Mouse (Mus musculus) liver, adult (tissue): ENCODE measurements around the gene Fam49a.

Source experiments
- GATA4 ChIP-seq: IDR thresholded peaks from 2 replicates; pipeline ENCODE4 v1.6.1; 2014; ENCODE audit warnings: mild to moderate bottlenecking, low read length; ENCODE audit not compliant: insufficient replicate concordance

Fam49a gene

DNA sequence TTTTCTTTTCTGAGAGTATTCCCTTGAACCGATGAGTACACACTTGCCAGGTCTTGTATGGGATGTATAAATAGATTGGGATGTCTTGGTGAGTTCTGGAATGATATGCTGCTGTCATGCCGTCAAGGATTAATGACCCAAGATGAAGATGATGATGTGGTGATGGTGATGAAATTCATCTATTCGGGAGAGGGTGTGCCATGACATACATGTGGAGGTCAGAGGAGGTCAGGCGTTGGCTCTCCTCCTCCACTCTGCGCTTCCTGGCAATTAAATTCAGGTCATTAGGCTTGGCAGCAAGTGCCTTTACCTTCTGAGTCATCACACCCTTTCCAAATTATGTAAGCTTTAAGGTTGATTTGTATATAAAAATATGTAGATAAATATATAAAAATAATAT lies 95.0 kb downstream of the Fam49a start:
- no peak for TF ChIP-seq GATA4

GRCm38 (mm10) chr12:12359923-12360322 lies 98.0 kb downstream of the Fam49a start:
- TF ChIP-seq GATA4 = no peak

DNA sequence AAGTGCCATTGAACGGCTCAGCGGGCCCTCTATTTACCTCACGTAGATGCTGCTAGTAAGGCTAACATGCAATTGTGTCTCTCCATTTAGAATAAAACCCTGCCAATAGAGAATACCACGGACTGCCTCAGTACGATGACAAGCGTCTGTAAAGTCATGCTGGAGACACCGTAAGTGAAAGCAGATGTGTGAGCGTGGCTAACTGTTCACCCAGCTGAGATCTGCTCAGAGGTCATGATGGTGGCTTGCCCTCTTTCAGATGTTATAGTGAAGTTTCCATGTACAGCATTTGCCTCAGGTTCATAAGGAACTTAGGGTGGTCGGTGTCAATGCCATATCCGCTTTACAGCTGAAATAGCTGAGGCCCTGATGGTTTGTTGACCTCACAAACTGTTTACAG lies 100.4 kb downstream of the Fam49a start:
- no peak for TF ChIP-seq GATA4

GRCm38 (mm10) chr12:12364201-12364600 lies 102.3 kb downstream of the Fam49a start:
- TF ChIP-seq GATA4 = no peak

DNA sequence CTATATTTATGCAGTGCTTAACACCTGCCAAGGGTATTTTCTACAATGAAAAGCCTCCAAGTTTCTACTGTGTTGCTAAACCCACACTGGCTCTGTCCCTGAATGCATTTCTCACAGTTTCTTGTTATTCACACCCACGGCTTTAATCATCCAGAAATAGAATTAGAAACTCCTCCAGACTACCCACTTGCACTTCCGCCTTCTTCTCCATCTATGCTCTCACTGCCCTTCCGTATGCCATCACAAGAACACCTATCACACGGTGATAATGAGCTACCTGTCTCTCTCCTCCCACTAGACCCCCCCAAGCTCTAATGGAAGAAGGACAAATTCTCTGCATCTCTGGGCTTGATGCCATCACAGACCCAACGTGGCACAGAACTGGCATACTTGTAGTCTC lies 105.5 kb downstream of the Fam49a start:
- TF ChIP-seq GATA4 = no peak

DNA sequence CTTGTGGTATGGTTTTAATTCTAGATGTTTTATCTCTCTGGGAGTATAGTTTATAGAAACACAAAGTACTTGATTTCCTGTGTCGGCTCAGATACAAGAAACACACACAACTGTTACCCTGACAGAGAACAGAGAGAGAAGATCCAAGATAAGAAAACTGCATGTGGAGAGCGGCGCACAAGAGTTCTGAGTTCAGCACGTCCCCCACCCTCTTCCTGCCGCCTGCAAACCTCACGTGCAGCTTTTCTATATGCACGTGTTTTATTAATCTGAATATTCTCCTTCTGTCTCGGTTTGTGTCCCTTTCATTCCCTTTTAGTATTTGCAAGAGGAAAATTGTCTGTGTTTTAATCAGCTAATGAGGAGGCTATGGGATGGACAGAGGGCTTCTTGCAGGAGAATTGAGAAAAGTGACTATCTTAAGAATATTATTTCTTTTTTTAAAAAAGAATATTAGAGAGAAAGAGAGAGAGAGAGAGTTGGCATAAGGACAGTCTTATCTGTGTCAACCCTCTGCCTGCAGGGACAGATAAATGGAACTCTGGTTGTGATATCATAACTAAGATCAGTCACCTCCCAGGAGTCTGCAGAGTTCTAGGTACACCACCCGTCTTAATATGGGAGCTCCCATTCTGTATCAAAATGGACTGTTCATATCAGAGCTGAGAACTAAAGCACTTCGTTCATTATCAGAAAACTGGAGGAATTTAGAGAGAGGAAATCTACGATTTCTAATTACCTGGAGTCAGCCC lies 111.3 kb downstream of the Fam49a start:
- no peak for TF ChIP-seq GATA4

GRCm38 (mm10) chr12:12379056-12379455 lies 117.1 kb downstream of the Fam49a start:
- TF ChIP-seq GATA4 = no peak

DNA sequence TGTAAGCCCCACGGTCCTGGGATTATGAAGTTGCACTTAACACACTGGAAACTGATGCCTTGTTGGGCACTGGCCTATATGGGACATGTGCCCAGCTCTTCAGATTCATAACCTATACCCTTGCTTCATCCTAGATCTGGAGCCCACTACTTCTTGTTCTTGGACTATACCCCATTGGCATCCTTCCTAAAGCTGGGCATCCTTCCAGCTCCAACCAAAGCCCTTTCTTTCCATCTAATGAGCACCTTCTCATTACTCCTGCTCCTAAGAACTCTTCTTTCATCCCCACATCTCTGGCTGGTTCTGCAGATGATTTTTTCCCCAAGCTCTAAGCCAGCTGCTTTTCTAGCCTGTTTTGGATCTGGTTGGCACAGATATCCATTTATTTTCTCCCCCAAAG lies 127.3 kb downstream of the Fam49a start:
- no peak for TF ChIP-seq GATA4

GRCm38 (mm10) chr12:12396224-12396623 lies 134.3 kb downstream of the Fam49a start:
- no peak for TF ChIP-seq GATA4

DNA sequence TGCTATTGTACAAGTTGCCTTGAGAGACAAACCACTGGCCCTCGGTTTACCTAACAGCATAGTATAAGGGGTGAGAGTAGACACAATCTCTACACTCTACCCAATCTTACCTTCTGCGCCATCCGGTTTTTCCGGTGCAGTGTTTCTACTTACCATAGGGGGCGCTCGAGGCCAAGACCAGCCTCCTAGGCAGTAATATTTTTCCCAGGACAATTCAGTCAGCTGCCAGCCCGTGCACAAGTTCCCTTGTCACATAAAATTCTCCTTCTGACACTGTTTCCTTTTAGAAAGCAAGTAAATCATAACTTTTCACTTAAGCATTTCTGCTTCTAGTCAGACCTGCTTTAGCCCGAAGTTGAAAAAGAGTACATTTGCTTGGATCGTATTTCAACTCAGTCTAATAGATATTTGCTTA lies 139.1 kb downstream of the Fam49a start:
- no peak for TF ChIP-seq GATA4

- TF ChIP-seq GATA4 = no peak
Measured at GRCm38 (mm10) chr12:12401504-12401903, 139.6 kb downstream of the Fam49a start.

- TF ChIP-seq GATA4 = no peak
Measured at GRCm38 (mm10) chr12:12405491-12406110, 143.7 kb downstream of the Fam49a start.

DNA sequence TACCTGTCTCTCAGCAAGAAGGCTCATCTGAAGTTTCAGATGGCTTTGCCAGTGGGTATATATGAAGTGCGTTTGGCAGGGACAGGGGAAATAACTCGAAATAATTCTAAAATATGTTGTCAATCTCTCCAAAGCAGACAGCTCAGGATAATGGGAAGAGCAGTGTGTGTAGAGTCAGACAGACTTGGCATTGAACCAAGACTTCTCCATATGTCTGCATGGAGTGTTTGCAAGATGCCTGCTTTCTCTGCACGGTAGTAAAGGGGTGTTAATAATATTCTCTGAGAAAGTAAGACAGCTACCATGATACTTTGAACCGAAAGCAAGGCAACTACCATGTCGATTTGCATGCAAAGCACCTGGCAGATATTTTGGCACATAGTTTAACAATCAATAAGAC lies 147.1 kb downstream of the Fam49a start:
- TF ChIP-seq GATA4 = no peak

DNA sequence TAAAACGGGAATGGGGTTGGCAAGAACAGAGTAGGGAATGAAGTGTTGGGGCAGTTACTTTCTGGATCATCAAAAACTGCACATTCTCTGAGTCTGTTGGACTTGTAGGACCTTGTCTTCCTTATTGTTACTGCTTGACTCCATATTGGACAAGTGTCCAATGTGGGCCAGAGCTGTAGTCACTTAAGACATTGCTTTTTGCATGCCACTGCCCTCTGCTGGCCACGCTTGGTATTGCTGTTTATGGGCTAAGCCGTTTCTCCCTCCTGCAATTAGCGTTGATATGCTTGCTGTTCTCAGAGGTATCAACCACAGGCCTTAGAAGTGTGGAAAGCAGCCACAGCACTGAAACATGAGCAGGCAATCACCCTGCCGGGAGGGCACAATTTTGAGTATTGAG lies 150.7 kb downstream of the Fam49a start:
- no peak for TF ChIP-seq GATA4

- TF ChIP-seq GATA4 = no peak
Measured at GRCm38 (mm10) chr12:12420423-12420822, 158.5 kb downstream of the Fam49a start.

DNA sequence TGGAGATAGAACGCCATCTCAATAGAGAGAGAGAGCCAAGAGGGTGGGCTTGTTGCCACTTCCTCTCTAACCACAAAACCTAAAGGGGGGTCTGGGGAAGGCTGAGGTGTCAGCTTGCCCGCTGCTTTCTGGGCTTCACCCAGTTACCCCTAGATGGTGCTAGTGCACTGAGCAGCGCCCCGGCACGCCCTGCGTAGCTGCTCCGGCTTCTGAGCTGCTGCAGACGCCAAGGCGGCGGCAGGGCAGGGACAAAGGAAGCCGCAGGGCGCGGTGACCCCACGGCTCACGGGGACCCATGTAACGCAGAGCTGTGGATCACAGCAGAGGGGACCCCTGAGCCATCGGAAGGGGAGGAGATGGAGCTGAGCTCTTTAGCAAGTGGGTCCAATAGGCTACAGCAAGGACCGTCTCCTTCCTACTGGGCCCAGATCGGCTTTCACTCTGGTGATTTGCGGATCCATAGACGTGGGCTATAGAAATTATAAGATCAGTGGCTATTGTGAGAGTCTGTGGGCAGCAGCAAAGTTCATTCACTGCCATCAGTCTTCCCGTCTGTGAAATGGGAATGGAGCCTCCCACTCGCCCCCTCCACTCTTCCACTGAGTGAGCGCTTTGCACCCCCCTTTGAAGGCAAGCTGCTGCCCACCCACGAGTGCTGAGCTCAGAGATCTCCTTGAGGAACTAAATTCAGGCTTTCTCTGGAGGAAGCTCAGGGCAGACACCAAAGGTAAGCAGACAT lies 159.1 kb downstream of the Fam49a start:
- no peak for TF ChIP-seq GATA4
